Mouse (Mus musculus): ENCODE results near the gene Stk24. TPM values are rescaled to one million over a fixed set of nuclear protein-coding genes. Genes with fewer than 3 reads are reported as not detected.

Stk24 gene
- polyA plus RNA-seq, 1 experiment from 2014 or later, result 18.5 TPM

DNA sequence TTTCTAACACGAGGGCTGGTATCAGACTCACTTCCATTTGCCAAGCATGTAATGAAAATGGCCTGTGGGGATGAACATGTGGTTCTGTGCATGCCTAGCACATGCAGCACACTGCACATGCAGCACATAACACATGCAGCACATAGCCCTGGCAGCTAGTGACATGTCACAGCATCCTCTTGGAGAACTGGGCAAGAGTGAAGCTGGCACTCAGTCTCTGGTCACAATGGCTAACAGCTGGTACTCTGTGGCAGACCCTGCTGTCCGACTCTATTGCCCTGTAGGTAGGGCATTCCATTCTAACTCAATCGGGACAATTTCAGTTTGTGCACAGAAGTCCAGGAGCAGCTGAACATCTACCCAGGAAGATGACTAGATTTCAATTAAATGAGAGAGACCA lies 36.9 kb downstream of the Stk24 start:
- H3K27me3 ChIP-seq (replicated peaks), result no peaks in the 10 kb centered on the region
- H3K27ac ChIP-seq, result no peak overlapping the region
- H3K4me3 ChIP-seq, result no peak overlapping the region
- no peak overlapping the region for H3K9ac ChIP-seq
- H3K36me3 ChIP-seq (replicated peaks), result no peaks in the 10 kb centered on the region
- no peak for ATAC-seq (replicated peaks)
- WGBS, result 83% methylated on average over 3 of the region's 3 CpGs
- H3K9me3 ChIP-seq, result no peaks in the 10 kb centered on the region
- 0 out of 2 replicates have a peak, but pooled peaks cover 6% of the 10 kb centered on the region for H3K4me1 ChIP-seq
- no peak overlapping the region for H3K4me2 ChIP-seq

DNA sequence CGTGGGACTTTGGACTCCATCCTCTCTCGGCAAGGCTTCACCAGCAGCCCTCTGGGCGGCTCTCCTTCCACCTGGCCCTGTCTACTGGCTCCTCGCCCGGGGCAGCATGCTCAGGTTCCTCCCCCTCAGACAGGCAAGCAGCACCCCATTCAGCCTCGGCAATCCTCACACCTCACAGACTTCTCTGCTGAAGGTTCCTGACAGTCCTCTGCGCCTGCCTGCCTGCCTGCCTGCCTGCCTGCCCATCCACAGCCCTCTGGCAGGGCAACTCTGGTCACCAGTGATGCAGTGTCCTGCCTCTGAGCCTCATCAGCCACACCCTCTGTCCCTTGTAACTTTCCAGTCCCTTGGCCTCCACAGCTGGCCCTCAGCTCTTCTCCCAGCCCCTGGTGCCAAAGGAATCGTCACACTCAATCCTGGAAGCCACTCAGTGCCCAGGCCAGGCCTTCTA lies 39.8 kb downstream of the Stk24 start:
- no peak overlapping the region for H3K27ac ChIP-seq
- H3K4me2 ChIP-seq, result no peak overlapping the region
- H3K36me3 ChIP-seq (replicated peaks), result no peaks in the 10 kb centered on the region
- no peaks in the 10 kb centered on the region for H3K27me3 ChIP-seq (replicated peaks)
- 0 out of 2 replicates have a peak, but pooled peaks have one; percentile 6 for ATAC-seq (replicated peaks)
- no peak overlapping the region for H3K4me3 ChIP-seq
- H3K9me3 ChIP-seq, result no peaks in the 10 kb centered on the region
- WGBS, result 81% methylated on average over 8 of the region's 8 CpGs
- H3K4me1 ChIP-seq, result 0 out of 2 replicates have a peak, but pooled peaks cover 3% of the 10 kb centered on the region
- H3K9ac ChIP-seq, result no peak overlapping the region

DNA sequence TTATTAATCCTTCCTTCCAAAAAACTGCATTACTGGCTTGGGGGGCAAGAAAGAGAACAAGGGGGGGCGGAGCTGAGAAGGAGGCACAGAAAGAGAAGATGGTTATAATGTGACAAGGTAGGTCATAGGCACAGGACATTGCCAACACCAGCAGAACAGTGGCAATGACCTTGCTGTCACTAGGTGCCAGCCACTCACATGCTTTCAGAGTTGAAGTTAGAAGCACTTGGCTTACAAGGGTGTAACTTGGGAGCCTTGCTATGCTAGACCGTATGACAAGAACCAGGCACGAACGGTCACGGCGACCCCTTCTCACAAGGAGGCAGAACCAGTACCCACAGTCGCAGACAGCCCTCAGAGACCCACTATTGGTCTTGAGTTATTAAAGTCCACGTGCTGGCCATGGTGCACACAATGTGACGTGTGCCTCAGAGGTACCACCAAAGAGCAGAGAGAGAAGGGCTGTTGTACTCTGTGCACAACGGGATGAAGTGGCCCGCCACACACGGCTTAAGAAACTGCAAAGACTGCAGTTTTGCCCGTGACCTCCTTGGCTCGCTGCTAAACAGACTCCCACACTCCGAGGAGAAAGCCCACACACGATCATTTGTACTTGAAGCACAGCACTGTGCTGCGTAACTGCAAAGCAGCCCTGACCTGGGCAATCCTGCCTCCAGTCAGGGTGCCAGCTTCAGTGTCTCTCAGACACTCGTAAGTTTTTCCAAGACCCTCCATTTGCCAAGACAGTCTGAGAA lies 40.8 kb downstream of the Stk24 start:
- no peaks in the 10 kb centered on the region for H3K36me3 ChIP-seq (replicated peaks)
- 0 out of 2 replicates have a peak, but pooled peaks have one; percentile 30 for ATAC-seq (replicated peaks)
- H3K9ac ChIP-seq, result no peak overlapping the region
- 0 out of 2 replicates have a peak, but pooled peaks cover 3% of the 10 kb centered on the region for H3K4me1 ChIP-seq
- H3K4me2 ChIP-seq, result no peak overlapping the region
- H3K27ac ChIP-seq, result no peak overlapping the region
- 74% methylated on average over 18 of the region's 18 CpGs for WGBS
- no peak overlapping the region for H3K4me3 ChIP-seq
- H3K9me3 ChIP-seq, result no peaks in the 10 kb centered on the region
- no peaks in the 10 kb centered on the region for H3K27me3 ChIP-seq (replicated peaks)

DNA sequence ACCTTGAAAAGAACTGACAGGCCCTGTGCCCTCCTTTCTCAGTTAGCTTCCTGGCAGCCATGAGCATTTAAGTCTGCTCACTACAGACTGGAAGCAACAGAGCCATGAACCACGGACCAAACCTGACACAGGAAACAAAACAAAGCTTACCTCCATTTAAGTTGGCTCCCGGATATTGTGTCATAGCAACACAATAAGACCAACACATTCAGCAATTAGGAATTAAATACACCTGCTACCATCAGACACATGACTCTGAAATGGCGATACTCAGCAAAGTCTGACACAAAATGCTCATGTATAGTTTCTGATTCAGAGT lies 49.8 kb downstream of the Stk24 start:
- no peaks in the 10 kb centered on the region for H3K27me3 ChIP-seq (replicated peaks)
- no peak overlapping the region for H3K27ac ChIP-seq
- no peaks in the 10 kb centered on the region for H3K36me3 ChIP-seq (replicated peaks)
- no peak overlapping the region for H3K4me3 ChIP-seq
- H3K4me1 ChIP-seq, result 0 out of 2 replicates have a peak, but pooled peaks cover 3% of the 10 kb centered on the region
- no peak for ATAC-seq (replicated peaks)
- no peak overlapping the region for H3K9ac ChIP-seq
- 89% methylated on average over 3 of the region's 3 CpGs for WGBS
- no peak overlapping the region for H3K4me2 ChIP-seq
- H3K9me3 ChIP-seq, result no peaks in the 10 kb centered on the region

DNA sequence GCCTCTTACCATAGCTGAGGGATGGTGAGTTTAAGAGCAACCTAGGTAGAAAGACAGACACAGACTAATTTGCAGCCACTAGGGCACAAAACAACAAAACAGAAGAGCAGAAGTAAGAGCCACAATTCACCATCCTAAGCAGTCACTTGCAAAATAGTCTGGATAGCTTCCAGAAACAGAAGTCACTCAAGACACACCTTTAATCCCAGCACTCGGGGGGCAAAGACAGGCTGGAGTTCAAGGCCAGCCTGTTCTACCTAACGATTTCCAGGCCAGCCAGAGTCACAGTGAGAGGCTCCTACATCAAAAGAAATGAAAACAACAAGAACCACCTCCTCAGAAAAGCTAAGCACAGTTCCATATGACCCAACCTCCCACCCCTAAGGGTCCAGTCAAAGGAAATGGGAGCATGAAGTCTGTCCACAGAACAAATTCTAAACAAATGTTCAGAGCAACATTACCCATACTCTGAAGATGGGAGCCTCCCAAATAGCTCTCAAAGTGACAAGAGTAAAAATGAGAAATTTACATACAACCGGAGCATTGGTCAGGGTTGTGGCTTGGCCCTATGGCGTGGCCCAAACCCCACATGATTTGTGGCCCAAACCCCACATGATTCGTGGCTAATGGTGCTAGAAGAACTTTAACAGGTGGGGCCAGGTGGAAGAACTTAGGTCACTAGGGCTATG lies 50.3 kb downstream of the Stk24 start:
- Histone ChIP-seq H3K9ac (no peak overlapping the region), H3K27ac (no peak overlapping the region), H3K9me3 (no peaks in the 10 kb centered on the region), H3K4me2 (no peak overlapping the region), H3K27me3 (replicated peaks) (no peaks in the 10 kb centered on the region), H3K36me3 (replicated peaks) (no peaks in the 10 kb centered on the region), H3K4me3 (no peak overlapping the region), H3K4me1 (0 out of 2 replicates have a peak, but pooled peaks cover 3% of the 10 kb centered on the region)
- WGBS, result 79% methylated on average over 5 of the region's 5 CpGs
- no peak for ATAC-seq (replicated peaks)

DNA sequence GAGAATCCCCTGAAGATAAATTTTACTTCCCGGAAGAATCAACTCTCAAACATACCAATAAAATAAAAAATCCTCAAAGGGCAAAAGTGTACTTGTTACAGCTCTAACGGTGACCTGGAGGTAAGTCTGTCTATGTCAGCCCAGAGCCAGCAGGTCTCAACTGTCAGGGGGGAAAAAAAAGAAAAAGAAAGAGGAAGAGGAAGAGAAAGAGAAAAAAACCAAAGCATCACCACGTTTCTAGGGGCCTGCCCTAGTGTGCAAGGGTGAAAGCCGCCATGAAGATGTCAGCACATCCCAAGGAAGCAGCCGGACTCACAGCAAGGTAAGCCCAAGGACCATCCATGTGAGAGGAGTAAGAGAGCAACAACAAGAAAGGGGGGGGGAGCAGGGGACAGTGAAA lies 50.9 kb downstream of the Stk24 start:
- ATAC-seq (replicated peaks), result no peak
- Histone ChIP-seq H3K36me3 (replicated peaks) (no peaks in the 10 kb centered on the region), H3K9me3 (no peaks in the 10 kb centered on the region), H3K4me3 (no peak overlapping the region), H3K27me3 (replicated peaks) (no peaks in the 10 kb centered on the region), H3K4me1 (0 out of 2 replicates have a peak, but pooled peaks cover 3% of the 10 kb centered on the region), H3K4me2 (no peak overlapping the region), H3K27ac (no peak overlapping the region), H3K9ac (no peak overlapping the region)
- WGBS, result 88% methylated on average over 5 of the region's 5 CpGs

DNA sequence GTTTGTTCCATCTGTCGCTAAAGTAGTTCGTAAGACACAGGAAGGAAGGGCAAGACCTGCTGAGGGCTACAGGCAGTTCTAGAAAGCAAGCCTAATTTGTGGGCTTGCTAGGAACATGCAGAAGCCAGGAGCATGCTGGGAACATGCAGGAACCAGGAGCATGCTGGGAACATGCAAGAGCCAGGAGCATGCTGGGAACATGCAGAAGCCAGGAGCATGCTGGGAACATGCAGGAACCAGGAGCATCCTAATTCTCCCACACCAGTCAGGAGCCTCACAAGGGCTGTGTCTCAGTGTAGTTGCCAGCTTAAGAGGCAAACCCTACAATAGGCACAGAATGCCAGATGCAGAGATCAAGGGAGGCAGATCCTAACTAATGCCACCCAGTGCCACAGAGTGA lies 53.4 kb downstream of the Stk24 start:
- no peaks in the 10 kb centered on the region for H3K27me3 ChIP-seq (replicated peaks)
- H3K4me3 ChIP-seq, result no peak overlapping the region
- 0 out of 2 replicates have a peak, but pooled peaks cover 3% of the 10 kb centered on the region for H3K4me1 ChIP-seq
- no peaks in the 10 kb centered on the region for H3K36me3 ChIP-seq (replicated peaks)
- WGBS, result 82% methylated on average over 2 of the region's 2 CpGs
- H3K9me3 ChIP-seq, result no peaks in the 10 kb centered on the region
- no peak overlapping the region for H3K4me2 ChIP-seq
- H3K27ac ChIP-seq, result no peak overlapping the region
- H3K9ac ChIP-seq, result no peak overlapping the region
- no peak for ATAC-seq (replicated peaks)

DNA sequence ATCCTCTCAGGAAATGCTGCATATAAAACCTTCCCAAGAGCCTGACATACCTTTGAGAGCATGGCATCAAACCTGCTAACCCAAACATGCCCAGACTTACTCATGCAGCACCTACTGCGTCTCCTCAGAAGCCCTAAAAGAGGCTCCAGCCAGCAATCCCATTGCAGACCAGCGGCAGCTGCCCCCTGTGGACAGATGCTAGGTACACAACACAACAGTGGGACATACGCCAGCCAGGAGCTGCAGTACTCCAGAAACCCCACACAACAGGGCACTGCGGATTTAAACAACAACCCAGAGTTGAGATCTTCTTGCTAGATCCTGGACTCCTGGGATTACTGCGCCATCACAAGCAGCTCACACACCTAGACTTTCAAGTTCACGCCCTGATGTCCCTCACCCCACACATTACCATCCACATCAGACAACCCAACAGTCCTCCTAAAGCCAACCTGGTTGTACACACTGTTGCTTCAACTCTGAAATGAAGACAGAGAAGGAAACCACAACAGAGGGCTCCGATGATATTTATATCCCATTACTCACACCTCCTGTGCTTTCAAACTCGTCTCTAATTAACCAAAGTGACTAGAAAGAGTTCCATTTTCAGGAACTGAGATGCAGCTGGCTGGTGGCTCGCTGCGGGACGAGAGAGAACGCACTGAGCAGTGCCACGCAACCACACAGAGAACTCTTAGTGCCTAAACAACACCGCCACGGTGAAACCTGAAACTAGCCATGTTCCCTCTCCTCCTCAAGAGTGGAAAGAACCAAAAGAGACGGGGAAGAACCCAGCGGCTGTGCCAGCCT lies 55.1 kb downstream of the Stk24 start:
- Histone ChIP-seq H3K4me3 (no peak overlapping the region), H3K4me1 (0 out of 2 replicates have a peak, but pooled peaks cover 3% of the 10 kb centered on the region), H3K36me3 (replicated peaks) (no peaks in the 10 kb centered on the region), H3K27me3 (replicated peaks) (no peaks in the 10 kb centered on the region), H3K9me3 (no peaks in the 10 kb centered on the region), H3K27ac (no peak overlapping the region), H3K9ac (no peak overlapping the region), H3K4me2 (no peak overlapping the region)
- WGBS, result 92% methylated on average over 17 of the region's 17 CpGs
- no peak for ATAC-seq (replicated peaks)

DNA sequence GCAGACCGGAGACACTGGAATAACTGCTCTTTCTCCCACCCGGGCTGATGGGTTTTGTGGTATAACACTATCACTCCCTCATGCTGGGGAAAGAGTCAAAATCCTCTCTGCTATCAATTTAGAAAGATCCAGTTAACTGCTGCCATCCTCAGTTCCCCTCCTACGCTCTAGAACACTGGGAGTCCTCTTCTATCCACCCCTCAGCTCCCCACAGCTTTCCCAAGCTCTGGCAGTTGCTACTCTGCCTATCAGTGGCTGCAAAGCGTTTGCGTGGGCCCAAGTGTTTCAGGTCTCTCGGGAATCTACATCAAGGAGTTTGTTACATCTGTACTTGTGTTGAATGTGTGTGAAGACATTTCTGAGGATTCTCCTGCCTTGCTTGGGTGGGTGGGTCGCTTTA lies 57.2 kb downstream of the Stk24 start:
- no peaks in the 10 kb centered on the region for H3K9me3 ChIP-seq
- no peak for ATAC-seq (replicated peaks)
- 0 out of 2 replicates have a peak, but pooled peaks cover 3% of the 10 kb centered on the region for H3K4me1 ChIP-seq
- no peaks in the 10 kb centered on the region for H3K27me3 ChIP-seq (replicated peaks)
- H3K4me3 ChIP-seq, result no peak overlapping the region
- WGBS, result 91% methylated on average over 7 of the region's 7 CpGs
- H3K27ac ChIP-seq, result no peak overlapping the region
- no peak overlapping the region for H3K4me2 ChIP-seq
- no peak overlapping the region for H3K9ac ChIP-seq
- H3K36me3 ChIP-seq (replicated peaks), result no peaks in the 10 kb centered on the region

DNA sequence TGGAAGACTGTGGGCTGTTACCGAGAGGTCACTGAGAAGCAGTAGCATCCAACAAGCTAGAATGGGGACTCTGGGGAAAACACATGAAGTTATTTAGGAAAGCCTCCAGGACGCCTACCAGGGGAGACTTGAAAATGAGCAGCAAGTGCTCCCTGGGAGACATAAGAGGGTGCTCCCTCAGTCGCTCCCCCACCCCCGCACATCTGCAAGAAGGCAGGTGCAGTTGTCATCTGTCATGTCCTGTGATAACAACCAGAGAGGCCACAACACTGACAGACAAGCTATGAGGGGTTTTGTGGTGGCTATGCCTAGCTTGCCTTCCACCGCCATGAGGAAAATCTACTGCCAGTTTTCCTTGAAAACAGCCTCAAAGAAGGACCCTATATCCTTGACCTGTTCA lies 57.7 kb downstream of the Stk24 start:
- Histone ChIP-seq H3K27ac (no peak overlapping the region), H3K9me3 (no peaks in the 10 kb centered on the region), H3K36me3 (replicated peaks) (no peaks in the 10 kb centered on the region), H3K4me1 (peaks cover 5% of the 10 kb centered on the region), H3K4me3 (no peak overlapping the region), H3K27me3 (replicated peaks) (no peaks in the 10 kb centered on the region), H3K9ac (no peak overlapping the region), H3K4me2 (no peak overlapping the region)
- no peak for ATAC-seq (replicated peaks)
- 90% methylated on average over 5 of the region's 5 CpGs for WGBS

DNA sequence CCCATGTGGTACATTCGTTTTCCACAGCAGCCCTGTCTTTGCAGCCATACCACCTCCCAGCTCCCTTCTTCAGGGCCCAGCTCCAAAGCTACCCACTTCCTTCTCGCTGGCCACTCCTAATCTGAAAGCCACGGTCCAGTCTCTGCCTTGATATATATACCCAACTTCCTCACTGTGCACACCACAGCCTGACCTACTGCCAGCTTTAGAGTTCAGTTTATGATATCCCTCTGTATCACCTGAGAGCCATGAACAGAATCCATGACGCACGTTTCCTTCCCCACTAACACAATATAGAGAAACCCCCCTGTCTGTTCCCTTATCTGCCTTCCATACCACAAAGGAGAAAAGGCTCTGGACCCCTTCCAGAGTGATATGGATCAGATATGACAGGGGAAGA lies 61.4 kb downstream of the Stk24 start:
- Histone ChIP-seq H3K9me3 (no peaks in the 10 kb centered on the region), H3K27me3 (replicated peaks) (no peaks in the 10 kb centered on the region), H3K4me3 (no peak overlapping the region), H3K9ac (no peak overlapping the region), H3K36me3 (replicated peaks) (no peaks in the 10 kb centered on the region), H3K27ac (no peak overlapping the region), H3K4me2 (no peak overlapping the region), H3K4me1 (peaks cover 10% of the 10 kb centered on the region)
- WGBS, result 94% methylated on average over 5 of the region's 5 CpGs
- no peak for ATAC-seq (replicated peaks)

DNA sequence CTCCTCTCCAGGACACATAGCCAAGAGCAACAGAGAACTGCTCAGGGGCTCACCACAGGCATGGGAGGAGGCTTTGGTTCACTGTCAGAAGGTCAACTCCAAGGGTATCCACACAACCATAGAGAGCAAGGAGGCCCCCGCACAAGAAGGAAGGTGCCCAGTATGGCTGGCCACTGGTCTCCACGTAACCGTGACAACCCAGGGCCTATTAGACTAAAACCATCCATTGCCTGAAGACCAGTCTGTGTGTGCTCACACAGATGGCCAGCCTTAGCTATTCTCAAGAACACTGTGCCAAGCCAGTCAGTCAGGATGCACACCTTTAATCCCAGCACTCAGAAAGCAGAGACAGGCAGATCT lies 62.5 kb downstream of the Stk24 start:
- Histone ChIP-seq H3K36me3 (replicated peaks) (no peaks in the 10 kb centered on the region), H3K4me1 (peaks cover 10% of the 10 kb centered on the region), H3K4me3 (no peak overlapping the region), H3K4me2 (no peak overlapping the region), H3K9ac (no peak overlapping the region), H3K27me3 (replicated peaks) (no peaks in the 10 kb centered on the region), H3K9me3 (no peaks in the 10 kb centered on the region), H3K27ac (no peak overlapping the region)
- ATAC-seq (replicated peaks), result 0 out of 2 replicates have a peak, but pooled peaks have one; percentile 6
- WGBS, result 82% methylated on average over 3 of the region's 3 CpGs
